Mouse (Mus musculus): ENCODE results near the gene BC028528.

DNA sequence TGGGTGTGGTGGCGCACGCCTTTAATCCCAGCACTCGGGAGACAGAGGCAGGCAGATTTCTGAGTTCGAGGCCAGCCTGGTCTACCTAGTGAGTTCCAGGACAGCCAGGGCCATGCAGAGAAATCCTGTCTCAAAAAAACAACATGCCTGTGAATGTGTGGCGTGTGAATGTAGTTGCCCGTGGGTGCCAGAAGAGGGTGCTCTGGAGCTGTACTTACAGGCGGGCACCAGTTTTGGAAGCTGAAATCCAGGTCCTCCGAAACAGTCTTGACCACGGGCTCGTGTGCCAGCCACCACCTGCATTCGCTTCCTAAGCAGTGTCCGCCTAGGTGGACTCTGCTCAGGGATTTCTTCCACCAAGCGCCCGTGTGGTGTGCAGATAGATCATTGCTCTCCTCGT, 47.0 kb upstream of the BC028528 start:
- TF ChIP-seq CTCF (IDR thresholded peaks at IDR 0.05; ENCODE audit: extremely low read depth, insufficient read length, insufficient replicate concordance, low read depth, low read length) (peak; percentile 38; the same call in 1 of the 2 replicates), POLR2A (IDR thresholded peaks at IDR 0.05; ENCODE audit: low read depth, low read length) (no peak)
